Mouse (Mus musculus) ovary, adult 18-20 months (tissue): ENCODE measurements around the gene Srgap2.

ENCODE experiments used
- DNase-seq: peaks from one replicate; pipeline ENCODE4 v3.0.0; 2022; ENCODE audit warnings: low spot score, mixed read lengths

Srgap2 gene

GRCm38 (mm10) chr1:131245926-131246325 lies 281.2 kb downstream of the Srgap2 start:
- DNase-seq, result no peak

GRCm38 (mm10) chr1:131245089-131245856 lies 281.9 kb downstream of the Srgap2 start, which contains the start of gene Rassf5:
Rassf5 (minus strand) TSS chr1:131245258.
- DNase-seq, result peak; percentile 63

- no peak for DNase-seq
Observed at GRCm38 (mm10) chr1:131244536-131245088, 282.5 kb downstream of the Srgap2 start.

GRCm38 (mm10) chr1:131242956-131243355 lies 284.2 kb downstream of the Srgap2 start:
- no peak for DNase-seq

GRCm38 (mm10) chr1:131239576-131240193 lies 287.5 kb downstream of the Srgap2 start:
- no peak for DNase-seq

- peak; percentile 55 for DNase-seq
Observed at GRCm38 (mm10) chr1:131238931-131239381, 288.2 kb downstream of the Srgap2 start.

GRCm38 (mm10) chr1:131236077-131236476 lies 291.1 kb downstream of the Srgap2 start:
- DNase-seq, result no peak
